Mouse (Mus musculus): ENCODE measurements around the gene N4bp2. TPM values are rescaled to one million over a fixed set of nuclear protein-coding genes. Genes with fewer than 3 reads are reported as not detected.
A peak's percentile ranks its signal among the peaks of the same experiment; 100 is the strongest.

Gene N4bp2
- polyA plus RNA-seq, 1 experiment from 2014 or later, result 31.9 TPM

DNA sequence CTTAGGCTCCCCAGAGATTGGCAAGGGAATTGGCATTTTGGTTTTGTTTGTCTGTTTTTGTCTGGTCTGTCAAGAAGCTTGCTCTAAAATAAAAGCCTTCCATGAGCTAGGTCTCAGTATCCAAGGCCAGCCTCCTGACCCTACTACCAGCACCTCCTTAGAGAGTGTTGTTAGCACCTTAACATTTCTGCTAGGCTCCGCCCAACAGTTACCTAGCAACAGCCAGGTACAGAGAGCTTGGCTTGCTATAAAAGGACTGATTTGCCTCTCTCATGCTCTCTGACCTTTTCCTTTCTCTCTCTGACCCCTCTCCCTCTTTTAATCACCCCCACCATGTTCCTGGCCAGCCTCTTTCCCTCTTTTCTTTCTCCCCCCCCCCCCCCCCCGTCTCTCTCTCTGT lies 14.9 kb upstream of the N4bp2 start:
- Histone ChIP-seq H3K27ac (ENCODE audit: poor library complexity, severe bottlenecking) (no peak overlapping the region), H3K4me3 (no peak overlapping the region), H3K4me1 (replicated peaks) (peaks cover 9% of the 10 kb centered on the region; the same call in 1 of the 2 replicates), H3K4me2 (no peak overlapping the region), H3K36me3 (no peaks in the 10 kb centered on the region), H3K27me3 (replicated peaks) (no peaks in the 10 kb centered on the region), H3K9me3 (replicated peaks) (no peaks in the 10 kb centered on the region), H3K9ac (no peak overlapping the region)
- 68% methylated on average over 2 of the region's 2 CpGs for WGBS
- no peak for ATAC-seq (ENCODE audit: insufficient number of reproducible peaks, low FRiP score)

DNA sequence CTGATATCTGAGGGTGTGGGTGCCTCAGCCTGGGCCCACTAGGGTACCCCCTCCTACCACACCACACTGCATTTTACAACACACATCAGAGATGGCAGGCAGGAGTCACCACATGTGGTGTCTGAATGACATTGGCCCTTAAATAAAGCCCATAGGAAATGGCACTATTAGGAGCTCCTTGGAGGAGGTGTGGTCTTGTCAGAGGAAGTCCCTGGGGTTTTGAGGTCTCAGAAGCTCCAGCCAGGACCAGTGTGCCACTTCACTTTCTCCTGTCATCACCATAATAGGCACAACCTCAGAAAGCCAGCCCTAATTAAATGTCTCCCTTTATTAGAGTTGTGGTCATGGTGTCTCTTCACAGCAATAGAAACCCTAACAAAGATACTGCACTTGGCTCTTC lies 14.4 kb upstream of the N4bp2 start:
- H3K9me3 ChIP-seq (replicated peaks), result no peaks in the 10 kb centered on the region
- no peak overlapping the region for H3K4me2 ChIP-seq
- ATAC-seq (ENCODE audit: insufficient number of reproducible peaks, low FRiP score), result no peak
- no peaks in the 10 kb centered on the region for H3K36me3 ChIP-seq
- H3K27ac ChIP-seq (ENCODE audit: poor library complexity, severe bottlenecking), result no peak overlapping the region
- H3K4me1 ChIP-seq (replicated peaks), result peaks cover 9% of the 10 kb centered on the region; the same call in 1 of the 2 replicates
- no peak overlapping the region for H3K4me3 ChIP-seq
- no peaks in the 10 kb centered on the region for H3K27me3 ChIP-seq (replicated peaks)
- H3K9ac ChIP-seq, result no peak overlapping the region

DNA sequence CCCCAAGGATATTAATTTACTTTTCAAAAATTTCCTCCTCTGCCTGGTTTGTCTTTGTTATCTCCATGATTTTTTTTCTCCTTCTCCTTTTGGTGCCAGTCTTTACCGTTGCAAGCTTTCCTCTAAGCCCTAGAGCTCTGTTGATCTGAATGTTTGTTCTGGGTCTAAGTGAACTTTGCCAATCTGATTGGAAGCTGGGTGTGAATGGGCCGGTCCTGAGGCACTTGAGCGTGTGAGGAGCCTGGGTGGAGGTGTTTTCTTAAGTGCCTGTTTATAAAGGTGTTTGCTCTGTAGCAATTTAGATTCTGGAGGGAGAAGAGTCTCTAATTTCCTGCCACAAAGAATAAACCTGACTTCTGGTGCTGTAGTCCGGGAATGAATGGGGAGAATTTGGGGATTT lies 11.3 kb upstream of the N4bp2 start:
- WGBS, result 28% methylated on average over 4 of the region's 4 CpGs
- H3K9me3 ChIP-seq (replicated peaks), result no peaks in the 10 kb centered on the region

GRCm38 (mm10) chr5:65755859-65756258 lies 7.5 kb upstream of the N4bp2 start:
- no peaks in the 10 kb centered on the region for H3K36me3 ChIP-seq

More for the DNA sequence above, 11.3 kb upstream of the N4bp2 start:
- H3K36me3 ChIP-seq, result no peaks in the 10 kb centered on the region
- peaks cover 9% of the 10 kb centered on the region; the same call in 1 of the 2 replicates for H3K4me1 ChIP-seq (replicated peaks)
- H3K4me2 ChIP-seq, result no peak overlapping the region
- H3K9ac ChIP-seq, result no peak overlapping the region
- no peaks in the 10 kb centered on the region for H3K27me3 ChIP-seq (replicated peaks)
- no peak overlapping the region for H3K27ac ChIP-seq (ENCODE audit: poor library complexity, severe bottlenecking)
- H3K4me3 ChIP-seq, result no peak overlapping the region
- no peak for ATAC-seq (ENCODE audit: insufficient number of reproducible peaks, low FRiP score)

DNA sequence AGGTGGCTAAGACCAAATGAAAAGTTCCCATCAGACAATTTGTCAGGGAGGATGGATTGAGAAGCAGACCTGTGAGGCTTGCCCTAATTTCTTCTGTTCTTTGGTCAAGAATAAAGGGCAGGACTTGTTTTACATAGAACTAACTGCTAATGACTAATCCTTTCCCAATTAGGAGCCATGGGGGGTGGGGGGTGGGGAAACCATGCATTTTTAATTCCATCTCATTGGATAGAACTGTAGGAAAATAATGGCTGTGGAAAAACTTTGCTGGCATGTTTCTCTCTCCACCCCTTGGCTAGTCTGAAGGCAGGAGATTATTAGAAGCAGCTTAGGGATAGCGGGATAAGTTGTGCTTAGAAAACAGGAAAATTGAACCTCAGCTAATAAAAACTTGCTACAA lies 6.2 kb upstream of the N4bp2 start:
- H3K9me3 ChIP-seq (replicated peaks), result no peaks in the 10 kb centered on the region
- H3K4me2 ChIP-seq, result no peak overlapping the region
- no peak for ATAC-seq (ENCODE audit: insufficient number of reproducible peaks, low FRiP score)
- no peaks in the 10 kb centered on the region for H3K27me3 ChIP-seq (replicated peaks)
- no peak overlapping the region for H3K27ac ChIP-seq (ENCODE audit: poor library complexity, severe bottlenecking)
- no peaks in the 10 kb centered on the region for H3K36me3 ChIP-seq
- no peak overlapping the region for H3K9ac ChIP-seq
- no peak overlapping the region for H3K4me3 ChIP-seq
- peaks cover 18% of the 10 kb centered on the region; the same call in 1 of the 2 replicates for H3K4me1 ChIP-seq (replicated peaks)
- 77% methylated on average over 1 of the region's 1 CpGs for WGBS

More at GRCm38 (mm10) chr5:65755859-65756258, 7.5 kb upstream of the N4bp2 start:
- H3K27me3 ChIP-seq (replicated peaks), result no peaks in the 10 kb centered on the region
- no peak overlapping the region for H3K4me3 ChIP-seq
- ATAC-seq (ENCODE audit: insufficient number of reproducible peaks, low FRiP score), result no peak
- H3K9ac ChIP-seq, result no peak overlapping the region
- H3K9me3 ChIP-seq (replicated peaks), result no peaks in the 10 kb centered on the region
- no peak overlapping the region for H3K4me2 ChIP-seq
- H3K27ac ChIP-seq (ENCODE audit: poor library complexity, severe bottlenecking), result no peak overlapping the region
- 63% methylated on average over 5 of the region's 5 CpGs for WGBS
- H3K4me1 ChIP-seq (replicated peaks), result peaks cover 14% of the 10 kb centered on the region; the same call in 1 of the 2 replicates

- Histone ChIP-seq H3K27me3 (replicated peaks) (no peaks in the 10 kb centered on the region), H3K27ac (ENCODE audit: poor library complexity, severe bottlenecking) (no peak overlapping the region), H3K4me1 (replicated peaks) (peaks cover 11% of the 10 kb centered on the region; the same call in 1 of the 2 replicates), H3K36me3 (no peaks in the 10 kb centered on the region), H3K4me2 (no peak overlapping the region), H3K9me3 (replicated peaks) (no peaks in the 10 kb centered on the region), H3K9ac (no peak overlapping the region), H3K4me3 (no peak overlapping the region)
- no peak for ATAC-seq (ENCODE audit: insufficient number of reproducible peaks, low FRiP score)
- 87% methylated on average over 4 of the region's 4 CpGs for WGBS
Measured at GRCm38 (mm10) chr5:65760041-65760440, 3.3 kb upstream of the N4bp2 start.

DNA sequence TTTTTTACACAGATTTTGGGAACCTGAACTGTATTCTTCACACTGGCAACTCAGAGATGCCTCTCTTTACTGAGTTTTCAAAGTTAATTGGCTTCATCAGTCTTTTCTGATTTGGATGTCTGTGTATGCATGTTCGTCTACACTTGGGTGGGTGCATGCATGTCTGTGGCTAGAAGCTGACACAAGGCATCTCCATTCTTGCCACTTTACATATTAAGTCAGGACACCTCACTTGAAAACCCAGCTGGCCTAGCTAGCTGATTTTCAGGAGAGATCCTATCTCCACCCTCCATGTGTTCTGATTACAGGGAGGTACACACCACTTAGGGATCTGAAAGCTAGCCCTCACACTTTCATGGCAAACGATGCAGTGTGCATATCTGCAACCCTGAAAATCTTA lies 2.7 kb upstream of the N4bp2 start:
- peaks cover 14% of the 10 kb centered on the region for H3K4me1 ChIP-seq (replicated peaks)
- 69% methylated on average over 2 of the region's 2 CpGs for WGBS
- H3K4me2 ChIP-seq, result no peak overlapping the region
- H3K9ac ChIP-seq, result no peak overlapping the region
- no peaks in the 10 kb centered on the region for H3K27me3 ChIP-seq (replicated peaks)
- no peak for ATAC-seq (ENCODE audit: insufficient number of reproducible peaks, low FRiP score)
- no peaks in the 10 kb centered on the region for H3K9me3 ChIP-seq (replicated peaks)
- no peak overlapping the region for H3K27ac ChIP-seq (ENCODE audit: poor library complexity, severe bottlenecking)
- H3K4me3 ChIP-seq, result no peak overlapping the region
- no peaks in the 10 kb centered on the region for H3K36me3 ChIP-seq

- Histone ChIP-seq H3K36me3 (no peaks in the 10 kb centered on the region), H3K4me2 (no peak overlapping the region), H3K9ac (no peak overlapping the region), H3K27me3 (replicated peaks) (no peaks in the 10 kb centered on the region), H3K4me1 (replicated peaks) (peaks cover 16% of the 10 kb centered on the region), H3K9me3 (replicated peaks) (no peaks in the 10 kb centered on the region), H3K27ac (ENCODE audit: poor library complexity, severe bottlenecking) (no peak overlapping the region), H3K4me3 (no peak overlapping the region)
- no peak for ATAC-seq (ENCODE audit: insufficient number of reproducible peaks, low FRiP score)
- WGBS, result 33% methylated on average over 5 of the region's 5 CpGs
Measured at GRCm38 (mm10) chr5:65761020-65761419, 2.3 kb upstream of the N4bp2 start.

GRCm38 (mm10) chr5:65761921-65762320 lies 1.4 kb upstream of the N4bp2 start:
- Histone ChIP-seq H3K9ac (no peak overlapping the region), H3K4me2 (no peak overlapping the region), H3K36me3 (no peaks in the 10 kb centered on the region), H3K9me3 (replicated peaks) (no peaks in the 10 kb centered on the region), H3K27me3 (replicated peaks) (no peaks in the 10 kb centered on the region), H3K27ac (ENCODE audit: poor library complexity, severe bottlenecking) (no peak overlapping the region), H3K4me3 (no peak overlapping the region), H3K4me1 (replicated peaks) (peaks cover 18% of the 10 kb centered on the region)
- ATAC-seq (ENCODE audit: insufficient number of reproducible peaks, low FRiP score), result no peak

- no peaks in the 10 kb centered on the region for H3K27me3 ChIP-seq (replicated peaks)
- peak overlapping the region; percentile 97 for H3K9ac ChIP-seq
- no peak for ATAC-seq (ENCODE audit: insufficient number of reproducible peaks, low FRiP score)
- WGBS, result 3% methylated on average over 3 of the region's 3 CpGs
- H3K27ac ChIP-seq (ENCODE audit: poor library complexity, severe bottlenecking), result peak overlapping the region; percentile 99
- peak overlapping the region; percentile 81 for H3K4me2 ChIP-seq
- peaks cover 19% of the 10 kb centered on the region for H3K4me1 ChIP-seq (replicated peaks)
- H3K36me3 ChIP-seq, result no peaks in the 10 kb centered on the region
- peak overlapping the region; percentile 73 for H3K4me3 ChIP-seq
- no peaks in the 10 kb centered on the region for H3K9me3 ChIP-seq (replicated peaks)
Measured at GRCm38 (mm10) chr5:65762686-65763085, 635 bp upstream of the N4bp2 start.

- Histone ChIP-seq H3K27me3 (replicated peaks) (no peaks in the 10 kb centered on the region), H3K9me3 (replicated peaks) (no peaks in the 10 kb centered on the region), H3K9ac (peak overlapping the region; percentile 97), H3K36me3 (no peaks in the 10 kb centered on the region), H3K4me3 (peak overlapping the region; percentile 73), H3K4me2 (peak overlapping the region; percentile 81), H3K4me1 (replicated peaks) (peaks cover 23% of the 10 kb centered on the region), H3K27ac (ENCODE audit: poor library complexity, severe bottlenecking) (peak overlapping the region; percentile 99)
- WGBS, result under 1% methylated on average over 89 of the region's 121 CpGs
- peak; percentile 89 for ATAC-seq (ENCODE audit: insufficient number of reproducible peaks, low FRiP score)
Measured at GRCm38 (mm10) chr5:65763916-65764785, 830 bp downstream of the N4bp2 start.
